Mouse (Mus musculus) heart, postnatal 36 days (tissue): ENCODE results near the gene Nrg3. TPM values are rescaled to one million over a fixed set of nuclear protein-coding genes. Genes with fewer than 3 reads are reported as not detected.

Experiments used
- DNase-seq, 2 experiments: peaks; one replicate each; pipeline ENCODE4 v3.0.0; 2021 to 2022
- intact Hi-C: fragments of 180-260 bp; cut with DNase I; formaldehyde crosslinking; loops from one replicate; pipeline ENCODE4 v1.15.1; 2025
- total RNA-seq, 2 experiments: library from RNA; stranded (reverse); gene quantifications; 2 replicates each; pipeline ENCODE4 v1.2.3; 2021

Nrg3 gene
- not detected for total RNA-seq

- no peak for DNase-seq
- intact Hi-C loops, result no loop called here
Measured at GRCm38 (mm10) chr14:39472790-39473761, at the start of gene Nrg3. TSS of gene Nrg3 (minus strand) at chr14:39473088.

DNA sequence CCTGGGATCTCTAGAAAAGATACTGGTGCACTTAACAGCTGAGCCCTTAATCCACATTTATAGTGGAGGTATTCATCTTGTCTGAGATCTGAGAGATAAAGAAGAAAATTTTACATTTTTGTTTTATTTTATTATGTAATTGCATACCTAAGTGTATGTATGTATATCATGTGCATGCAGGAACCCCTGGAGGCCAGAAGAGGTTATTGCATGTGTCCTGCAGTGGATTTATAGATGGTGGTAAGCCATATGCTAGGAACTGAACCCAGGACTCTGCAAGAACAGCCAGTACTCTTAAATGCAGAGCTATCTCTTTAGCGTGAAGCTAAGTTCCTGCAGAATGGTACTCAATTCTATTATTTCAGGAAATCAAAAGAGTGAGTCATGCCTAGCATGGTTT is 36.1 kb upstream of the Nrg3 start:
- intact Hi-C loops, result no loop called here
- DNase-seq, result no peak

- intact Hi-C loops, result no loop called here
- no peak for DNase-seq
Measured at GRCm38 (mm10) chr14:39473771-39474211, 903 bp upstream of the Nrg3 start.

- DNase-seq, result no peak
- intact Hi-C loops, result no loop called here
Measured at GRCm38 (mm10) chr14:39472146-39472751, 639 bp downstream of the Nrg3 start.

GRCm38 (mm10) chr14:39471236-39471981 is 1.5 kb downstream of the Nrg3 start:
- no peak for DNase-seq
- intact Hi-C loops, result no loop called here

- no peak for DNase-seq
- intact Hi-C loops, result no loop called here
Measured at GRCm38 (mm10) chr14:39445501-39445900, 27.4 kb downstream of the Nrg3 start.

DNA sequence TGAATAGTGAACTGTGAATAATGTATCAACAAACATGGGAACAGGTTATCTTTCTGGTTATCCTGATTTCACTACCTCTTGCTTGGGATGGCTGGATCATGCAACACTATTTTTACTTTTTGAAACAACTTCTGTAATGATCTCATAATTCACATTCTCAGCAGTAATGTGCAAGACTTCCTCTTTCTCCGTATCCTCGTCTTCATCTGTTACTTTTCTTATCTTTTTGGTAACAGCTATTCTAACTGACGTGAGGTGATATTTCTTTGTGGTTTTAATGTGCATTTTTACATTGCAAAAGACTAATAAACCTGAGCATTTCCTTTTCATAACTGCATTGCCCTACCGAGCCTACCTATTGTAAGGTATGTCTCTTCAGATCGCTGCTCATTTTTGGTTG is 44.4 kb downstream of the Nrg3 start:
- intact Hi-C loops, result no loop called here
- DNase-seq, result no peak

DNA sequence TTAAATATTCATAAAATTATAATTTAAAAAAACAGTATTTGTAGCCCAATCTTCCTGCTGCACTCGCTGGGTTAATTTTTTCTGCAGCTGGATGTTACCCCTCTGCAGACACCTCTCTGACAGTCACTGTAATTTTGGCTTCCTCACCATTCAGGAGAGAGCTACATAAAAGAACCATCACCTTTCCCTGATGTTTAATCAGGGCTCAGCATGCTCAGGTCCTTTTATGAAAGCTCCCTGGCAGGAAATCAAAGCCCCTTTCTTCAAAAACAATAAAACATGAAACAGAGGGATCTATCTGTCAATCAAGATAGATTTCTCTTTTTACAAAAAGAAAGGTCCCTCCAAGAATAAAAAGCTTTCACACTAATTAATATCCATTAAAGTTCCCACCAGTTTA is 51.0 kb downstream of the Nrg3 start:
- no peak for DNase-seq
- intact Hi-C loops, result no loop called here

- DNase-seq, result no peak
- intact Hi-C loops, result no loop called here
Measured at GRCm38 (mm10) chr14:39413270-39413669, 59.6 kb downstream of the Nrg3 start.

- no peak for DNase-seq
- intact Hi-C loops, result no loop called here
Measured at GRCm38 (mm10) chr14:39386845-39387244, 86.0 kb downstream of the Nrg3 start.

DNA sequence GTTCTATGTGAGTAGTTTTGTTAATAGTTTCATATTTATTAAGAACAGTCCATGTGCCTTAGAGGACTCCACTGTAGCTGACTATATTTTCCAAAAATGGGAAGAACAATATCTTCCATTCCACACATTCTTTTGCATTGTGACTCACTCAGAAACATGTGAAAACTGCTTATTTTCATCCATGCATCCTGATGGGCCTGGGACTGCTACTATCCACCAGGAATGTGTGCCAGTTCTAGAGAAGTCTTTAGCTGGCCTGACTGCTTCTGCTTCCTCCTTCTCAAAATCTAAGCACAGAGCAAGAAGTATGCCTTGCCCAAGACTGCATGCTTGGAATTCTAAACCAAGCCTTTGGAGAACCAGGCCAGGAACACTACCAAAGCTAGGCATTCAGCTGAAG is 91.6 kb downstream of the Nrg3 start:
- no peak for DNase-seq
- intact Hi-C loops, result no loop called here

DNA sequence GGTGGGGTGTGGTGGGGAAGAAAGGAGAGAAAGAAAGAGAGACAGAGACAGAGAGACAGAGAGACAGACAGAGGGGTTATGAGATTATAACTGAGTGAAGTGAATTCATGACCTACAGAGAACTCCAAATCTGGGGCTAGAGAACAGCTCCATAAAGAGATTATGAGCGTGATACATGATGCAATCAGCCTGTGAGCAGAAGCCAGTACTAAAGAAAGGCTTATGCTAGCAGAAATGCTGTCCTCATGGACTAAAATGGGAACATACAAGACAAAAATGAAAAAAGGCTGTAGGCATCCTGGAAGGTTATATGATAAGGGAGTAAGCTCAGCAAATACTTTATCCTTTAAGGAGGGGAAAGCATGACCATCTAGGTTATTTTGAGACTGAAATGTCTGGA is 99.7 kb downstream of the Nrg3 start:
- intact Hi-C loops, result no loop called here
- no peak for DNase-seq

- intact Hi-C loops, result no loop called here
- DNase-seq, result no peak
Measured at GRCm38 (mm10) chr14:39356251-39356650, 116.6 kb downstream of the Nrg3 start.

GRCm38 (mm10) chr14:39351979-39352737 is 120.7 kb downstream of the Nrg3 start:
- intact Hi-C loops, result no loop called here
- no peak for DNase-seq

GRCm38 (mm10) chr14:39317424-39318110 is 155.3 kb downstream of the Nrg3 start:
- intact Hi-C loops, result no loop called here
- DNase-seq, result no peak

GRCm38 (mm10) chr14:39314111-39314510 is 158.8 kb downstream of the Nrg3 start:
- no peak for DNase-seq
- intact Hi-C loops, result no loop called here

- DNase-seq, result no peak
- intact Hi-C loops, result no loop called here
Measured at GRCm38 (mm10) chr14:39265121-39265520, 207.8 kb downstream of the Nrg3 start.

- intact Hi-C loops, result no loop called here
- DNase-seq, result no peak
Measured at GRCm38 (mm10) chr14:39264422-39264821, 208.5 kb downstream of the Nrg3 start.

DNA sequence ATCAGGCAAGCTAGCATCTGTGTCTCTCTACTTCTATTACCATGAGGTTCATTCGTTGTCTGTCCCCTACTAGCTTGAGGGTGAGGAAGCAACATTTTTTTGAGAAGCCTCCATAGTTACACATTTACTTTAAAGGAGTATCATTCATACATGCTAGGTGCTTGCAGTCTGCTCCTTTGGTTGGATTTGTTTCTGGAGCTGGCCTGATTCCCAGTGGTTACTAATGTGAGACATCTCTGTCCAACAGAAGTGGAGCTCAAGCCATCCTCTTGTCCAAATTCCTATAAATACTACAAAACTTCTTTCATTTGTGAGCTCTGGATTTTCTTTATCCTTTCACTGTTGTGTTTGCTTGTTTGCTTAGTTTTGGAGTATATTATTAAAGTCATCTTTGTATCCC is 211.9 kb downstream of the Nrg3 start:
- DNase-seq, result no peak
- intact Hi-C loops, result no loop called here

DNA sequence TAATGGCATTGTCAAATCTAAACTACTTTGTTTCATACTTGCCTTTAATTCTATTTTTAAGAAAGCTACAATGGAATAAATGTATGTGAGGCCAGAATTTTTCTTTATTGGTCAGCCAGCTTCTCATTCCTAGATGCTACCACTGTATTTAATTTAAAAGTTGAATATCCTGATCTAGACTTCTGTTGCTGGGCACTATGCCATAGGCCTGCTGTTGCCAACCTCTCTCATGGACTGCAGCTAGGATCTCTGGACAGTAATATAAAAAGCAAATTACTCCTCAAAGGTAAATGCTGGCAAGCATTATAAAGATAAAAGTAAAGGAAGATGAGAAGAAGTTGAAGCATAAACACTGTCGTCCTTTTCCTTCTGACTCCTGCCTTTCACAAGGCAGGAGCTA is 217.5 kb downstream of the Nrg3 start:
- DNase-seq, result no peak
- intact Hi-C loops, result no loop called here
